ENCODE assay signal across 1 mouse cellular context in genomic region chrX:139333263-139333994, GRCm38 (mm10).
TF ChIP-seq lines count a peak whose summit lies in the region.

Gene Trap1a, plus strand, starts transcription at chrX:139333683.

TF ChIP-seq in MEL, 35 proteins besides CTCF, POLR2A, EP300 and RAD21 (continued from another document):
- TF ChIP-seq USF2 (IDR thresholded peaks at IDR 0.05; ENCODE audit: borderline replicate concordance in 1 of 2, insufficient read depth in 1 of 2, low read depth in 1 of 2, low read length in 2 of 2) (no peak), MAZ (IDR thresholded peaks at IDR 0.05; ENCODE audit: low read depth, low read length) (peak; percentile 100), ELF1 (IDR thresholded peaks at IDR 0.05; ENCODE audit: low read depth, low read length) (peak; percentile 92), SIN3A (IDR thresholded peaks at IDR 0.05; ENCODE audit: low read length) (peak; percentile 94), POLR2AphosphoS5 (IDR thresholded peaks at IDR 0.05; ENCODE audit: borderline replicate concordance, low read depth, low read length) (peak; percentile 56; the same call in 1 of the 2 replicates), E2F4 (IDR thresholded peaks at IDR 0.05; ENCODE audit: borderline replicate concordance, low read depth, low read length) (peak; percentile 43), UBTF (IDR thresholded peaks at IDR 0.05; ENCODE audit: borderline replicate concordance, insufficient read depth, low read depth, low read length) (no peak), HCFC1 (IDR thresholded peaks at IDR 0.05; ENCODE audit: low read depth, low read length) (peak; percentile 86)
